Mouse (Mus musculus) liver, adult 2 months (tissue): ENCODE results near the gene Tcerg1l.

Experiments
- CTCF ChIP-seq: fragments of 200-500 bp; IDR thresholded peaks from 2 replicates; pipeline ENCODE4 v1.5.1; 2011; ENCODE audit warnings: low read depth, low read length, control low read depth
- POLR2A ChIP-seq: fragments of 200-500 bp; IDR thresholded peaks from 2 replicates; pipeline ENCODE4 v1.6.1; 2011; ENCODE audit warnings: low read length, control low read depth; ENCODE audit not compliant: insufficient read depth; ENCODE audit errors: extremely low read depth

GRCm38 (mm10) chr7:138375573-138375972, 22.0 kb downstream of the Tcerg1l start:
- no peak for TF ChIP-seq POLR2A
- TF ChIP-seq CTCF = no peak
